ENCODE assay signal across 8 mouse cellular contexts in genomic region chr13:114457567-114458120, GRCm38 (mm10). TPM values are rescaled to one million over a fixed set of nuclear protein-coding genes. Genes with fewer than 3 reads are reported as not detected.
DNase-seq lines count a peak whose midpoint lies in the region; ATAC-seq lines count a peak whose summit lies in the region.

No protein-coding gene starts in this region.

- peaks cover 46% of the 10 kb centered on the region for H3K4me1 ChIP-seq in kidney, embryonic 15.5 days
- peaks cover 42% of the 10 kb centered on the region for H3K4me1 ChIP-seq in embryonic facial prominence, embryonic 10.5 days
- peaks cover 43% of the 10 kb centered on the region for H3K4me1 ChIP-seq in hindbrain, embryonic 15.5 days (replicated peaks)
- peaks cover 22% of the 10 kb centered on the region for H3K4me1 ChIP-seq in midbrain, embryonic 14.5 days (ENCODE audit: control insufficient read depth, insufficient read depth, low read length)

- no peak overlapping the region for H3K27ac ChIP-seq in kidney, embryonic 15.5 days
- peak overlapping the region; percentile 83; the same call in 1 of the 2 replicates for H3K27ac ChIP-seq in embryonic facial prominence, embryonic 10.5 days (replicated peaks)
- no peak overlapping the region for H3K27ac ChIP-seq in hindbrain, embryonic 15.5 days (replicated peaks)
- H3K27ac ChIP-seq in midbrain, embryonic 14.5 days (replicated peaks; ENCODE audit: low read depth, low read length) = no peak overlapping the region

- WGBS in kidney, embryonic 15.5 days = 1% methylated on average over 15 of the region's 15 CpGs
- 1% methylated on average over 15 of the region's 15 CpGs for WGBS in embryonic facial prominence, embryonic 10.5 days
- WGBS in hindbrain, embryonic 15.5 days = under 1% methylated on average over 15 of the region's 15 CpGs
- WGBS in midbrain, embryonic 14.5 days = 1% methylated on average over 15 of the region's 15 CpGs

- H3K4me2 ChIP-seq in kidney, embryonic 15.5 days = peak overlapping the region; percentile 99
- H3K4me2 ChIP-seq in hindbrain, embryonic 15.5 days = peak overlapping the region; percentile 100
- peak overlapping the region; percentile 94 for H3K4me2 ChIP-seq in midbrain, embryonic 14.5 days (ENCODE audit: low read length)

- no peak for DNase-seq in kidney, postnatal 36 days
- DNase-seq in embryonic facial prominence, embryonic 10.5 days (ENCODE audit: low spot score) = no peak
- no peak for DNase-seq in midbrain, embryonic 14.5 days
- DNase-seq in thymus, postnatal 25 days = no peak
- no peak for DNase-seq in frontal cortex, postnatal 14 days (ENCODE audit: low spot score in 2 of 2)

- H3K4me3 ChIP-seq in kidney, embryonic 15.5 days (replicated peaks) = peak overlapping the region; percentile 59
- H3K4me3 ChIP-seq in embryonic facial prominence, embryonic 10.5 days = peak overlapping the region; percentile 64
- peak overlapping the region; percentile 57 for H3K4me3 ChIP-seq in hindbrain, embryonic 15.5 days
- peak overlapping the region; percentile 54 for H3K4me3 ChIP-seq in midbrain, embryonic 14.5 days (replicated peaks; ENCODE audit: low read depth, low read length)

- H3K27me3 ChIP-seq in kidney, embryonic 15.5 days = peaks cover 74% of the 10 kb centered on the region
- H3K27me3 ChIP-seq in embryonic facial prominence, embryonic 10.5 days (replicated peaks; ENCODE audit: low read depth, poor library complexity, severe bottlenecking) = peaks cover 75% of the 10 kb centered on the region
- peaks cover 26% of the 10 kb centered on the region for H3K27me3 ChIP-seq in hindbrain, embryonic 15.5 days
- peaks cover 14% of the 10 kb centered on the region for H3K27me3 ChIP-seq in midbrain, embryonic 14.5 days (ENCODE audit: control insufficient read depth, insufficient read depth, low read length)

- H3K9ac ChIP-seq in kidney, embryonic 15.5 days = 0 out of 2 replicates have a peak overlapping the region, but pooled peaks have one; percentile 24
- peak overlapping the region; percentile 28; the same call in 1 of the 2 replicates for H3K9ac ChIP-seq in hindbrain, embryonic 15.5 days
- H3K9ac ChIP-seq in midbrain, embryonic 14.5 days (replicated peaks; ENCODE audit: low read length) = peak overlapping the region; percentile 54; the same call in 1 of the 2 replicates

- no peak for ATAC-seq in kidney, embryonic 15.5 days (replicated peaks; ENCODE audit: low FRiP score)
- no peak for ATAC-seq in hindbrain, embryonic 15.5 days (ENCODE audit: low FRiP score, low read depth)
- ATAC-seq in midbrain, embryonic 14.5 days (ENCODE audit: low FRiP score, low TSS enrichment) = no peak
- ATAC-seq in megakaryocyte-erythroid progenitor cell, adult 5-6 weeks (replicated peaks; ENCODE audit: low FRiP score, low TSS enrichment, poor library complexity, severe bottlenecking) = no peak

- no peaks in the 10 kb centered on the region for H3K9me3 ChIP-seq in kidney, embryonic 15.5 days (replicated peaks)
- no peaks in the 10 kb centered on the region for H3K9me3 ChIP-seq in embryonic facial prominence, embryonic 10.5 days
- H3K9me3 ChIP-seq in hindbrain, embryonic 15.5 days = no peaks in the 10 kb centered on the region
- H3K9me3 ChIP-seq in midbrain, embryonic 14.5 days (ENCODE audit: control insufficient read depth, low read length) = no peaks in the 10 kb centered on the region

- H3K36me3 ChIP-seq in kidney, embryonic 15.5 days = no peaks in the 10 kb centered on the region
- peaks cover 7% of the 10 kb centered on the region; the same call in 1 of the 2 replicates for H3K36me3 ChIP-seq in embryonic facial prominence, embryonic 10.5 days (replicated peaks)
- H3K36me3 ChIP-seq in hindbrain, embryonic 15.5 days = no peaks in the 10 kb centered on the region
- H3K36me3 ChIP-seq in midbrain, embryonic 14.5 days (ENCODE audit: control insufficient read depth, insufficient read depth, low read length) = no peaks in the 10 kb centered on the region

RNA-seq across cellular contexts. Expression of gene Fst, which starts 1.1 kb away (rescaled TPM):
- polyA plus RNA-seq in kidney, embryonic 15.5 days (2015; fragmentation: Nextera tagmentation; extraction: Ambion mirVana) = 4.3 and 7.3 TPM in 2 replicates
- polyA plus RNA-seq in embryonic facial prominence, embryonic 10.5 days (2016; fragmentation: Nextera tagmentation; extraction: Ambion mirVana) = 9.4 and 10.7 TPM in 2 replicates
- polyA plus RNA-seq in hindbrain, embryonic 15.5 days (2015; fragmentation: Nextera tagmentation; extraction: Ambion mirVana) = 6.0 and 6.1 TPM in 2 replicates
- 5.2 and 7.7 TPM in 2 replicates for polyA plus RNA-seq in midbrain, embryonic 14.5 days (2014; fragmentation: Nextera tagmentation; extraction: Ambion mirVana)
- total RNA-seq in megakaryocyte-erythroid progenitor cell, adult 5-6 weeks (2014; fragmentation: Nextera tagmentation) = not detected in 2 replicates
- total RNA-seq in megakaryocyte-erythroid progenitor cell, adult 5-6 weeks (2017) = not detected in 2 replicates
